Mouse (Mus musculus): ENCODE results near the gene Gm44503. TPM values are rescaled to one million over a fixed set of nuclear protein-coding genes. Genes with fewer than 3 reads are reported as not detected.

Gm44503 gene
- polyA plus RNA-seq, 1 experiment, result not detected

GRCm38 (mm10) chr9:73014724-73015123 lies 56.1 kb downstream of the Gm44503 start:
- DNase-seq (ENCODE audit: low read depth in 1 of 2, low spot score in 2 of 2), result no peak
- no peak overlapping the region for H3K27ac ChIP-seq (ENCODE audit: insufficient read depth, low read length)
- TF ChIP-seq POLR2A (IDR thresholded peaks at IDR 0.05; ENCODE audit: low read depth, low read length) (no peak), CTCF (IDR thresholded peaks at IDR 0.05; ENCODE audit: extremely low read depth, insufficient read depth, insufficient read length, insufficient replicate concordance) (no peak)
- 94% methylated on average over 13 of the region's 13 CpGs for WGBS
- no peak overlapping the region for H3K4me3 ChIP-seq (ENCODE audit: extremely low read depth, insufficient read depth, insufficient read length)
- peaks cover 47% of the 10 kb centered on the region for H3K36me3 ChIP-seq (ENCODE audit: control insufficient read depth, insufficient read depth, low read length)
- H3K4me1 ChIP-seq (ENCODE audit: control insufficient read depth, insufficient read depth, insufficient read length), result no peaks in the 10 kb centered on the region
- no peaks in the 10 kb centered on the region for H3K27me3 ChIP-seq (ENCODE audit: control insufficient read depth, insufficient read depth, low read length)

GRCm38 (mm10) chr9:73019841-73020240 lies 61.2 kb downstream of the Gm44503 start:
- H3K27me3 ChIP-seq (ENCODE audit: control insufficient read depth, insufficient read depth, low read length), result no peaks in the 10 kb centered on the region
- no peak overlapping the region for H3K4me3 ChIP-seq (ENCODE audit: extremely low read depth, insufficient read depth, insufficient read length)
- H3K27ac ChIP-seq (ENCODE audit: insufficient read depth, low read length), result no peak overlapping the region
- H3K4me1 ChIP-seq (ENCODE audit: control insufficient read depth, insufficient read depth, insufficient read length), result no peaks in the 10 kb centered on the region
- peaks cover 27% of the 10 kb centered on the region for H3K36me3 ChIP-seq (ENCODE audit: control insufficient read depth, insufficient read depth, low read length)
- no peak for TF ChIP-seq CTCF (IDR thresholded peaks at IDR 0.05; ENCODE audit: extremely low read depth, insufficient read depth, insufficient read length, insufficient replicate concordance)
- no peak for TF ChIP-seq POLR2A (IDR thresholded peaks at IDR 0.05; ENCODE audit: low read depth, low read length)
- DNase-seq (ENCODE audit: low read depth in 1 of 2, low spot score in 2 of 2), result no peak
- 93% methylated on average over 10 of the region's 10 CpGs for WGBS

- Histone ChIP-seq H3K36me3 (ENCODE audit: control insufficient read depth, insufficient read depth, low read length) (peaks cover 22% of the 10 kb centered on the region), H3K27ac (ENCODE audit: insufficient read depth, low read length) (no peak overlapping the region), H3K4me1 (ENCODE audit: control insufficient read depth, insufficient read depth, insufficient read length) (no peaks in the 10 kb centered on the region), H3K4me3 (ENCODE audit: extremely low read depth, insufficient read depth, insufficient read length) (no peak overlapping the region), H3K27me3 (ENCODE audit: control insufficient read depth, insufficient read depth, low read length) (no peaks in the 10 kb centered on the region)
- WGBS, result 88% methylated on average over 5 of the region's 5 CpGs
- no peak for DNase-seq (ENCODE audit: low read depth in 1 of 2, low spot score in 2 of 2)
- no peak for TF ChIP-seq CTCF (IDR thresholded peaks at IDR 0.05; ENCODE audit: extremely low read depth, insufficient read depth, insufficient read length, insufficient replicate concordance)
- TF ChIP-seq POLR2A (IDR thresholded peaks at IDR 0.05; ENCODE audit: low read depth, low read length), result no peak
These were observed 62.0 kb downstream of the Gm44503 start for GRCm38 (mm10) chr9:73020566-73021097.

GRCm38 (mm10) chr9:73025818-73026636 lies 67.4 kb downstream of the Gm44503 start:
- no peak for DNase-seq (ENCODE audit: low read depth in 1 of 2, low spot score in 2 of 2)
- H3K4me1 ChIP-seq (ENCODE audit: control insufficient read depth, insufficient read depth, insufficient read length), result no peaks in the 10 kb centered on the region
- no peak overlapping the region for H3K4me3 ChIP-seq (ENCODE audit: extremely low read depth, insufficient read depth, insufficient read length)
- H3K27ac ChIP-seq (ENCODE audit: insufficient read depth, low read length), result no peak overlapping the region
- WGBS, result 73% methylated on average over 17 of the region's 17 CpGs
- no peak for TF ChIP-seq CTCF (IDR thresholded peaks at IDR 0.05; ENCODE audit: extremely low read depth, insufficient read depth, insufficient read length, insufficient replicate concordance)
- no peak for TF ChIP-seq POLR2A (IDR thresholded peaks at IDR 0.05; ENCODE audit: low read depth, low read length)
- no peaks in the 10 kb centered on the region for H3K27me3 ChIP-seq (ENCODE audit: control insufficient read depth, insufficient read depth, low read length)
- H3K36me3 ChIP-seq (ENCODE audit: control insufficient read depth, insufficient read depth, low read length), result peaks cover 3% of the 10 kb centered on the region; the same call in 1 of the 2 replicates

GRCm38 (mm10) chr9:73030443-73030842 lies 71.8 kb downstream of the Gm44503 start:
- Histone ChIP-seq H3K4me1 (ENCODE audit: control insufficient read depth, insufficient read depth, insufficient read length) (no peaks in the 10 kb centered on the region), H3K4me3 (ENCODE audit: extremely low read depth, insufficient read depth, insufficient read length) (no peak overlapping the region), H3K27me3 (ENCODE audit: control insufficient read depth, insufficient read depth, low read length) (no peaks in the 10 kb centered on the region), H3K36me3 (ENCODE audit: control insufficient read depth, insufficient read depth, low read length) (peaks cover 9% of the 10 kb centered on the region), H3K27ac (ENCODE audit: insufficient read depth, low read length) (no peak overlapping the region)
- DNase-seq (ENCODE audit: low read depth in 1 of 2, low spot score in 2 of 2), result no peak
- TF ChIP-seq POLR2A (IDR thresholded peaks at IDR 0.05; ENCODE audit: low read depth, low read length) (no peak), CTCF (IDR thresholded peaks at IDR 0.05; ENCODE audit: extremely low read depth, insufficient read depth, insufficient read length, insufficient replicate concordance) (no peak)
- WGBS, result 88% methylated on average over 1 of the region's 1 CpGs

- DNase-seq (ENCODE audit: low read depth in 1 of 2, low spot score in 2 of 2), result no peak
- Histone ChIP-seq H3K4me3 (ENCODE audit: extremely low read depth, insufficient read depth, insufficient read length) (no peak overlapping the region), H3K36me3 (ENCODE audit: control insufficient read depth, insufficient read depth, low read length) (peaks cover 9% of the 10 kb centered on the region), H3K4me1 (ENCODE audit: control insufficient read depth, insufficient read depth, insufficient read length) (no peaks in the 10 kb centered on the region), H3K27me3 (ENCODE audit: control insufficient read depth, insufficient read depth, low read length) (no peaks in the 10 kb centered on the region), H3K27ac (ENCODE audit: insufficient read depth, low read length) (no peak overlapping the region)
- TF ChIP-seq CTCF (IDR thresholded peaks at IDR 0.05; ENCODE audit: extremely low read depth, insufficient read depth, insufficient read length, insufficient replicate concordance) (no peak), POLR2A (IDR thresholded peaks at IDR 0.05; ENCODE audit: low read depth, low read length) (no peak)
- 81% methylated on average over 4 of the region's 4 CpGs for WGBS
These were observed 72.8 kb downstream of the Gm44503 start for GRCm38 (mm10) chr9:73031421-73031820.

GRCm38 (mm10) chr9:73033406-73033805 lies 74.8 kb downstream of the Gm44503 start:
- Histone ChIP-seq H3K4me1 (ENCODE audit: control insufficient read depth, insufficient read depth, insufficient read length) (no peaks in the 10 kb centered on the region), H3K36me3 (ENCODE audit: control insufficient read depth, insufficient read depth, low read length) (peaks cover 9% of the 10 kb centered on the region), H3K27ac (ENCODE audit: insufficient read depth, low read length) (no peak overlapping the region), H3K4me3 (ENCODE audit: extremely low read depth, insufficient read depth, insufficient read length) (no peak overlapping the region), H3K27me3 (ENCODE audit: control insufficient read depth, insufficient read depth, low read length) (no peaks in the 10 kb centered on the region)
- no peak for DNase-seq (ENCODE audit: low read depth in 1 of 2, low spot score in 2 of 2)
- 95% methylated on average over 1 of the region's 1 CpGs for WGBS
- TF ChIP-seq CTCF (IDR thresholded peaks at IDR 0.05; ENCODE audit: extremely low read depth, insufficient read depth, insufficient read length, insufficient replicate concordance), result no peak
- TF ChIP-seq POLR2A (IDR thresholded peaks at IDR 0.05; ENCODE audit: low read depth, low read length), result no peak

Measured in spleen, adult 2 months (tissue).